Mouse (Mus musculus): Measurements from ENCODE around the gene Grik3. TPM values are rescaled to one million over a fixed set of nuclear protein-coding genes. Genes with fewer than 3 reads are reported as not detected.

Gene Grik3
- total and polyA plus RNA-seq, 3 experiments, result not detected

- TF ChIP-seq ZKSCAN1 (IDR thresholded peaks at IDR 0.05; ENCODE audit: borderline replicate concordance, low read depth, low read length), result no peak
- TF ChIP-seq BHLHE40 (IDR thresholded peaks at IDR 0.05; ENCODE audit: low read depth, low read length), result no peak
- no peak for TF ChIP-seq GABPA (IDR thresholded peaks at IDR 0.05; ENCODE audit: insufficient replicate concordance, low read depth, low read length)
- TF ChIP-seq PAX5 (IDR thresholded peaks at IDR 0.05; ENCODE audit: low read length), result no peak
- no peak for TF ChIP-seq NELFE (IDR thresholded peaks at IDR 0.05; ENCODE audit: low read depth, low read length)
- TF ChIP-seq ETS1 (conservative IDR thresholded peaks at IDR 0.05; ENCODE audit: low read depth, low read length), result no peak
- no peak for TF ChIP-seq POLR2A (IDR thresholded peaks at IDR 0.05; ENCODE audit: low read depth, low read length)
- no peak for TF ChIP-seq RAD21 (IDR thresholded peaks at IDR 0.05; ENCODE audit: low read depth, low read length)
- TF ChIP-seq MYC (IDR thresholded peaks at IDR 0.05; ENCODE audit: low read depth, low read length), result no peak
- TF ChIP-seq CTCF (conservative IDR thresholded peaks at IDR 0.05 in 1 of 2, IDR thresholded peaks at IDR 0.05 in 1 of 2; ENCODE audit: low read depth in 2 of 2, low read length in 2 of 2), result no peak
- TF ChIP-seq USF1 (IDR thresholded peaks at IDR 0.05; ENCODE audit: low read depth, low read length), result no peak
- TF ChIP-seq IRF4 (IDR thresholded peaks at IDR 0.05; ENCODE audit: low read depth, low read length), result no peak
- TF ChIP-seq TBP (conservative IDR thresholded peaks at IDR 0.05; ENCODE audit: low read depth, low read length), result no peak
- TF ChIP-seq EP300 (IDR thresholded peaks at IDR 0.05; ENCODE audit: low read length), result no peak
- TF ChIP-seq MAFK (IDR thresholded peaks at IDR 0.05; ENCODE audit: insufficient replicate concordance, low read length), result no peak
- TF ChIP-seq MAZ (IDR thresholded peaks at IDR 0.05; ENCODE audit: low read depth, low read length), result no peak
- no peak for TF ChIP-seq ZMIZ1 (IDR thresholded peaks at IDR 0.05; ENCODE audit: low read depth, low read length)
- H3K4me3 ChIP-seq (replicated peaks in 1 of 3; ENCODE audit: low read depth in 2 of 3, low read length in 2 of 3, poor library complexity in 1 of 3), result no peak overlapping the region
- H3K9me3 ChIP-seq (replicated peaks; ENCODE audit: low read length), result no peaks in the 10 kb centered on the region
- no peaks in the 10 kb centered on the region for H3K27me3 ChIP-seq (replicated peaks)
- H3K79me2 ChIP-seq (replicated peaks; ENCODE audit: control insufficient read depth, extremely low read depth, insufficient read depth, poor library complexity, severe bottlenecking), result no peaks in the 10 kb centered on the region
- H3K4me2 ChIP-seq (ENCODE audit: insufficient read depth, low read depth, poor library complexity, severe bottlenecking), result no peak overlapping the region
- dilution Hi-C loops (cut with MboI; ENCODE audit: extremely low pct_ligation_motif_present, extremely low pct_unique_long_range_greater_than_20kb, low sequenced_read_pairs) (no loop called here), in situ Hi-C loops (cut with MboI; ENCODE audit: low pct_ligation_motif_present, low pct_unique_long_range_greater_than_20kb, low sequenced_read_pairs) (no loop called here)
- H3K27ac ChIP-seq (ENCODE audit: insufficient read depth, low read depth), result no peak overlapping the region
- H3K9ac ChIP-seq (ENCODE audit: insufficient read depth, low read depth), result no peak overlapping the region
- peaks cover 13 to 67% of the 10 kb centered on the region in 2 experiments for H3K4me1 ChIP-seq (ENCODE audit: control insufficient read depth in 1 of 2, insufficient read depth in 2 of 2)
- no peak for DNase-seq (ENCODE audit: extremely low read depth)
- no peaks in the 10 kb centered on the region for H3K36me3 ChIP-seq (replicated peaks in 1 of 2; ENCODE audit: control insufficient read depth in 1 of 2, insufficient read depth in 1 of 2, low read length in 1 of 2)
Measured at GRCm38 (mm10) chr4:125484131-125484530, 6.4 kb upstream of the Grik3 start.

GRCm38 (mm10) chr4:125485416-125486239 is 4.9 kb upstream of the Grik3 start:
- no peak for DNase-seq (ENCODE audit: extremely low read depth)
- H3K27ac ChIP-seq (ENCODE audit: insufficient read depth, low read depth), result no peak overlapping the region
- no peaks in the 10 kb centered on the region for H3K36me3 ChIP-seq (replicated peaks in 1 of 2; ENCODE audit: control insufficient read depth in 1 of 2, insufficient read depth in 1 of 2, low read length in 1 of 2)
- in situ Hi-C loops (cut with MboI; ENCODE audit: low pct_ligation_motif_present, low pct_unique_long_range_greater_than_20kb, low sequenced_read_pairs) (no loop called here), dilution Hi-C loops (cut with MboI; ENCODE audit: extremely low pct_ligation_motif_present, extremely low pct_unique_long_range_greater_than_20kb, low sequenced_read_pairs) (no loop called here)
- peaks cover 12 to 52% of the 10 kb centered on the region in 2 experiments for H3K4me1 ChIP-seq (ENCODE audit: control insufficient read depth in 1 of 2, insufficient read depth in 2 of 2)
- TF ChIP-seq TCF12 (IDR thresholded peaks at IDR 0.05; ENCODE audit: low read depth, low read length) (no peak), RCOR1 (conservative IDR thresholded peaks at IDR 0.05; ENCODE audit: low read depth, low read length) (no peak), HCFC1 (IDR thresholded peaks at IDR 0.05; ENCODE audit: low read depth, low read length) (no peak), NRF1 (IDR thresholded peaks at IDR 0.05; ENCODE audit: low read depth, low read length) (no peak), ZKSCAN1 (IDR thresholded peaks at IDR 0.05; ENCODE audit: borderline replicate concordance, low read depth, low read length) (no peak), ETS1 (conservative IDR thresholded peaks at IDR 0.05; ENCODE audit: low read depth, low read length) (no peak), JUN (IDR thresholded peaks at IDR 0.05; ENCODE audit: insufficient read depth, low read depth, low read length) (no peak), ELF1 (IDR thresholded peaks at IDR 0.05; ENCODE audit: low read depth, low read length) (no peak), POLR2A (IDR thresholded peaks at IDR 0.05; ENCODE audit: low read depth, low read length) (no peak), EP300 (IDR thresholded peaks at IDR 0.05; ENCODE audit: low read length) (no peak), ZNF384 (IDR thresholded peaks at IDR 0.05; ENCODE audit: low read depth, low read length) (no peak)
- no peaks in the 10 kb centered on the region for H3K27me3 ChIP-seq (replicated peaks)
- H3K79me2 ChIP-seq (replicated peaks; ENCODE audit: control insufficient read depth, extremely low read depth, insufficient read depth, poor library complexity, severe bottlenecking), result no peaks in the 10 kb centered on the region
- H3K4me2 ChIP-seq (ENCODE audit: insufficient read depth, low read depth, poor library complexity, severe bottlenecking), result no peak overlapping the region
- H3K4me3 ChIP-seq (replicated peaks in 1 of 3; ENCODE audit: low read depth in 2 of 3, low read length in 2 of 3, poor library complexity in 1 of 3), result no peak overlapping the region
- peaks cover 3% of the 10 kb centered on the region for H3K9me3 ChIP-seq (replicated peaks; ENCODE audit: low read length)
- no peak overlapping the region for H3K9ac ChIP-seq (ENCODE audit: insufficient read depth, low read depth)

Data from CH12.LX (cell line).